Mouse (Mus musculus) embryonic facial prominence, embryonic 14.5 days (tissue): ENCODE data around the gene Cfap221. TPM values are rescaled to one million over a fixed set of nuclear protein-coding genes. Genes with fewer than 3 reads are reported as not detected.

Source experiments
- ATAC-seq: fragments of 200-750 bp; cut with Nextera tagmentation; 2 replicates; pipeline ENCODE4 v1.8.0; 2017; ENCODE audit warnings: low read depth, moderate number of reproducible peaks, moderate TSS enrichment
- DNase-seq: peaks from one replicate; pipeline ENCODE4 v3.0.0-alpha.2; 2015; ENCODE audit warnings: low spot score
- H3K27ac ChIP-seq: fragments of 300-500 bp; sonication (generic); replicated peaks from 2 replicates; pipeline ENCODE4 v1.5.1; 2014; ENCODE audit warnings: low read depth, mild to moderate bottlenecking, low read length, moderate library complexity
- H3K27me3 ChIP-seq: fragments of 300-500 bp; sonication (generic); replicated peaks from 2 replicates; pipeline ENCODE4 v1.6.1; 2014; ENCODE audit warnings: low read length; ENCODE audit not compliant: control insufficient read depth, insufficient read depth
- H3K36me3 ChIP-seq: fragments of 300-500 bp; sonication (generic); 2 replicates; pipeline ENCODE4 v1.6.1; 2014; ENCODE audit warnings: low read length, mixed read lengths; ENCODE audit not compliant: control insufficient read depth, insufficient read depth
- H3K4me1 ChIP-seq: fragments of 300-500 bp; sonication (generic); 2 replicates; pipeline ENCODE4 v1.6.1; 2014; ENCODE audit warnings: antibody characterized with exemption, low read length; ENCODE audit not compliant: control insufficient read depth, insufficient read depth
- H3K4me2 ChIP-seq: fragments of 300-500 bp; sonication (generic); 2 replicates; pipeline ENCODE4 v1.6.1; 2014; ENCODE audit warnings: low read depth, mild to moderate bottlenecking, low read length, moderate library complexity, mixed read lengths
- H3K4me3 ChIP-seq: fragments of 300-500 bp; sonication (generic); 2 replicates; pipeline ENCODE4 v1.5.1; 2014; ENCODE audit warnings: low read depth, mild to moderate bottlenecking, low read length
- H3K9ac ChIP-seq: fragments of 300-500 bp; sonication (generic); 2 replicates; pipeline ENCODE4 v1.6.1; 2014; ENCODE audit warnings: low read depth, mild to moderate bottlenecking, low read length, moderate library complexity, mixed read lengths
- H3K9me3 ChIP-seq: fragments of 300-500 bp; sonication (generic); 2 replicates; pipeline ENCODE4 v1.6.1; 2016; ENCODE audit warnings: low read length; ENCODE audit not compliant: control insufficient read depth
- WGBS: fragments of 180-500 bp; shearing (Covaris S2); extraction: QIAGEN DNeasy Blood & Tissue Kit; methylation state at CpG from one replicate; pipeline ENCODE4 v1.1.7; 2014; 5-methylcytosine and 5-hydroxymethylcytosine counted together
- polyA plus RNA-seq: library from polyadenylated mRNA; unstranded; fragments of >200 nt; fragmentation: Nextera tagmentation; extraction: Ambion mirVana; gene quantifications from 2 replicates; pipeline ENCODE4 v1.2.1, GENCODE M21; 2014

The Cfap221 gene
- polyA plus RNA-seq, result 0.10 and 1.1 TPM in 2 replicates

GRCm38 (mm10) chr1:119996798-119997581, at the start of gene Cfap221:
Gene Cfap221, minus strand, starts transcription at chr1:119997234.
- WGBS, result 7% methylated on average over 30 of the region's 30 CpGs
- Histone ChIP-seq H3K9me3 (no peaks in the 10 kb centered on the region), H3K36me3 (no peaks in the 10 kb centered on the region), H3K4me1 (0 out of 2 replicates have a peak, but pooled peaks cover 5% of the 10 kb centered on the region), H3K4me2 (peak within 1 kb of the TSS; percentile 61), H3K4me3 (peak within 1 kb of the TSS; percentile 46), H3K27ac (no peak within 1 kb of the TSS), H3K9ac (peak within 1 kb of the TSS; percentile 52), H3K27me3 (no peaks in the 10 kb centered on the region)
- peak; percentile 92 for DNase-seq
- peak; percentile 92 for ATAC-seq

- Histone ChIP-seq H3K4me2 (no peak overlapping the region), H3K4me3 (no peak overlapping the region), H3K4me1 (no peaks in the 10 kb centered on the region), H3K36me3 (no peaks in the 10 kb centered on the region), H3K9me3 (no peaks in the 10 kb centered on the region), H3K27ac (no peak overlapping the region), H3K27me3 (no peaks in the 10 kb centered on the region), H3K9ac (no peak overlapping the region)
- 83% methylated on average over 16 of the region's 16 CpGs for WGBS
- ATAC-seq (no peak), DNase-seq (no peak)
These were observed 47.5 kb upstream of the Cfap221 start for GRCm38 (mm10) chr1:120044584-120044983.

- Histone ChIP-seq H3K9me3 (no peaks in the 10 kb centered on the region), H3K4me1 (no peaks in the 10 kb centered on the region), H3K27me3 (no peaks in the 10 kb centered on the region), H3K36me3 (no peaks in the 10 kb centered on the region), H3K4me2 (no peak overlapping the region), H3K4me3 (no peak overlapping the region), H3K27ac (no peak overlapping the region), H3K9ac (no peak overlapping the region)
- WGBS, result 70% methylated on average over 8 of the region's 8 CpGs
- DNase-seq, result no peak
- no peak for ATAC-seq
These were observed 45.4 kb upstream of the Cfap221 start for GRCm38 (mm10) chr1:120042421-120042820.

- no peak overlapping the region for H3K9ac ChIP-seq
- H3K27ac ChIP-seq, result no peak overlapping the region
- H3K4me3 ChIP-seq, result no peak overlapping the region
- H3K4me1 ChIP-seq, result no peaks in the 10 kb centered on the region
- H3K4me2 ChIP-seq, result no peak overlapping the region
- 79% methylated on average over 9 of the region's 9 CpGs for WGBS
- H3K9me3 ChIP-seq, result no peaks in the 10 kb centered on the region
- H3K27me3 ChIP-seq, result no peaks in the 10 kb centered on the region
- DNase-seq (no peak), ATAC-seq (no peak)
- no peaks in the 10 kb centered on the region for H3K36me3 ChIP-seq
These were observed 41.6 kb upstream of the Cfap221 start for GRCm38 (mm10) chr1:120038594-120038993.

DNA sequence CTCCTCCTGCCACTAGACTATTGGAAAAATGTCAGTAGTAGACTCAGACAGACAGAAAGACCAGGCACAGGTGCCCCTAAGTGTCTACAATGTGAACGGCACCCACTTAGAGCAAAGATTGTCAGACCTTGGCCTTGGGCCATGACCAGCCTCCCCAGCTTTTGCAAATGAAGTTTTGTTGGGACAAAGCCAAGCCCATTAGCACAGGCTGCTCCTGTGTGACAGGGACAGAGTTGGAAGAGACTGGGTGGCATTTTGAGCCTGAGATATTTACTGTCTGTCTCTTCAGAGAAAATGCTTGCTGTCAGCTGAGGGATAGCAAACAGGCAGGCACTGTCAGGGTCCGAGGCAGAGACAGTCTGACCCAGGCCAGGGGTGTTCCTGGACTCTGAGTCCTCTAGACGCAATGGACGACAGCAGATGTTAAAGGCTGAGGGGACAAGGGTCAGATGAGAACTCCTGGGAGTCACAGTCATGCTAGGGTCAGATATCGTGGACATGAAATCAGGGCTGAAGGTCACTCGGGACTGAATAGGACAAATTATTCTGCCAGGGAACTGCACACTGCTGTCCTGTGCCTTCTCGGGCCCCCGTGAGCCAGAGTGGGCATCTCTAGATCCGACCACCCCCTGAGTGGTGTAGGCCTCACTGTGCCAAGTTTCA, 40.1 kb upstream of the Cfap221 start:
- ATAC-seq (no peak), DNase-seq (no peak)
- Histone ChIP-seq H3K4me1 (no peaks in the 10 kb centered on the region), H3K27me3 (no peaks in the 10 kb centered on the region), H3K27ac (no peak overlapping the region), H3K9me3 (no peaks in the 10 kb centered on the region), H3K36me3 (no peaks in the 10 kb centered on the region), H3K9ac (no peak overlapping the region), H3K4me2 (no peak overlapping the region), H3K4me3 (no peak overlapping the region)
- WGBS, result 55% methylated on average over 9 of the region's 9 CpGs

- Histone ChIP-seq H3K27me3 (no peaks in the 10 kb centered on the region), H3K36me3 (no peaks in the 10 kb centered on the region), H3K4me1 (no peaks in the 10 kb centered on the region), H3K27ac (no peak overlapping the region), H3K9me3 (no peaks in the 10 kb centered on the region), H3K4me2 (no peak overlapping the region), H3K9ac (no peak overlapping the region), H3K4me3 (no peak overlapping the region)
- 72% methylated on average over 7 of the region's 7 CpGs for WGBS
- ATAC-seq (no peak), DNase-seq (no peak)
These were observed 38.5 kb upstream of the Cfap221 start for GRCm38 (mm10) chr1:120035456-120036034.

- DNase-seq (no peak), ATAC-seq (no peak)
- no peaks in the 10 kb centered on the region for H3K9me3 ChIP-seq
- H3K9ac ChIP-seq, result no peak overlapping the region
- H3K4me3 ChIP-seq, result no peak overlapping the region
- no peaks in the 10 kb centered on the region for H3K36me3 ChIP-seq
- no peak overlapping the region for H3K27ac ChIP-seq
- no peaks in the 10 kb centered on the region for H3K4me1 ChIP-seq
- no peaks in the 10 kb centered on the region for H3K27me3 ChIP-seq
- 68% methylated on average over 1 of the region's 1 CpGs for WGBS
- H3K4me2 ChIP-seq, result no peak overlapping the region
These were observed 37.8 kb upstream of the Cfap221 start for GRCm38 (mm10) chr1:120034793-120035192.

DNA sequence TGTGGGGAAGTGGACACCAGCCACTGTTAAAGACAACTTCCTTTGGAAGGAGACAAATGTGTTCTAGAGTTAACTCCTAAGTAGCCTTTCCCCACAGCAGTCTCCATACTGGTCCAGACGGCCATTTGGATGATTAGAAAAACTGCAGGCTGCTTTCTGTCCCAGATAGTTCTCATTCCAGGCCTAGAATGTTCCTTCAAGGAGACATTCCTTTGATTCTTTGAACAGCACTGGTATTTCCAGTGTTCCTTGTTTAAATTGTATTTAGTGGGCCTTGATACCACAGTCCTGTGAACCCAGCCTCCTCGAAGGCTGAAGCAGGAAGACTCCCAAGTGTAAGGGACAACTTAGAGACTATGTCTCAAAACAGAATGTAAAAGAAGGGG, 36.4 kb upstream of the Cfap221 start:
- no peak for ATAC-seq
- no peak overlapping the region for H3K4me3 ChIP-seq
- WGBS, result 77% methylated on average over 2 of the region's 2 CpGs
- H3K27ac ChIP-seq, result no peak overlapping the region
- no peaks in the 10 kb centered on the region for H3K36me3 ChIP-seq
- no peaks in the 10 kb centered on the region for H3K9me3 ChIP-seq
- no peaks in the 10 kb centered on the region for H3K4me1 ChIP-seq
- H3K9ac ChIP-seq, result no peak overlapping the region
- no peak overlapping the region for H3K4me2 ChIP-seq
- H3K27me3 ChIP-seq, result no peaks in the 10 kb centered on the region
- no peak for DNase-seq
